Mouse (Mus musculus) kidney, adult 11 months (tissue): ENCODE results near the gene Olfr324.

Experiments used
- DNase-seq: peaks from one replicate; pipeline ENCODE4 v3.0.0; 2022

The Olfr324 gene

GRCm38 (mm10) chr11:58636376-58636977 lies 41.6 kb downstream of the Olfr324 start:
- no peak for DNase-seq

GRCm38 (mm10) chr11:58638176-58638701 lies 43.3 kb downstream of the Olfr324 start:
- no peak for DNase-seq

- no peak for DNase-seq
These were observed 45.5 kb downstream of the Olfr324 start, which contains the start of gene Trim58 for GRCm38 (mm10) chr11:58640272-58640867. Trim58 (plus strand) TSS chr11:58640465.

GRCm38 (mm10) chr11:58641057-58641456 lies 46.1 kb downstream of the Olfr324 start:
- DNase-seq = no peak

GRCm38 (mm10) chr11:58641638-58642358 lies 46.9 kb downstream of the Olfr324 start:
- DNase-seq = no peak

GRCm38 (mm10) chr11:58643350-58643749 lies 48.4 kb downstream of the Olfr324 start:
- DNase-seq = no peak
